Mouse (Mus musculus) embryonic stem cell, embryonic (primary cell): ENCODE results near the gene Cgas.

Experiments used
- CTCF ChIA-PET, 4 experiments: fragments of 300-600 bp in 2 of 4; fragments of 350-600 bp in 2 of 4; sonication (Branson Sonifier 250); formaldehyde crosslinking; loops; one replicate each; lab custom pipeline; 2022; ENCODE audit warnings: inconsistent platforms in 2 of 4; lab: Charles Lee
- POLR2A ChIA-PET, 4 experiments: fragments of 300-600 bp in 2 of 4; fragments of 350-600 bp in 2 of 4; sonication (Branson Sonifier 250); formaldehyde crosslinking; loops; one replicate each; lab custom pipeline; 2022; ENCODE audit warnings: antibody characterized with exemption in 4 of 4, inconsistent platforms in 1 of 4; lab: Charles Lee

Cgas gene

DNA sequence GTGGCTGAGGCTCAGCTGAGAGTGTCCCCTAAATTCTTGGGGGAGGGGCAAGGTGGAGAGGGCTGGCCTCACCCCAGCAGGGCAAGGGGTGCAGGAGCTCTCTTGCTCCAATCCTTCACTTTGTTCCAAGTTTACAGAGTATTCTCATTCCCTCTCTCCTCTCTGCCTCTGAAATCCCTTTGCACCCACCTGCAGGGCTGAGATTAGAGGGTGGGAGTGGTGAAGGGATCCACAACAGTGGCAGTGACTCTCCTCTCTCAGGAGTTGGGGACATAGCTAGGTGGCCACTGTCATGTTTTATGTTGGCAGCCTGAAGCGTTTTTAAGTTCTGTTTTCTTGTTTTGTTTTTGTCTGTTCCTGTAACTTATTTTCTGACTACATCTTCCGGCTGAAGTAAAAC is 13.5 kb downstream of the Cgas start:
- ChIA-PET CTCF (interaction anchor here in 2 of 4 experiments (0.6 kb wide), 2 partner anchors 88 to 92 kb away, joined by 3 read pairs; no protein-coding TSS in a partner anchor), POLR2A (interaction anchor here in 3 of 4 experiments (0.5 to 2.8 kb wide), 13 partner anchors 8 to 85 kb away, joined by 3 to 11 read pairs (median 6); partner anchors contain the start of genes Cgas (in 2 of the 3), Ddx43 (in 1 of the 3), Gm17324 (in 1 of the 3) and Mto1 (in 1 of the 3))

DNA sequence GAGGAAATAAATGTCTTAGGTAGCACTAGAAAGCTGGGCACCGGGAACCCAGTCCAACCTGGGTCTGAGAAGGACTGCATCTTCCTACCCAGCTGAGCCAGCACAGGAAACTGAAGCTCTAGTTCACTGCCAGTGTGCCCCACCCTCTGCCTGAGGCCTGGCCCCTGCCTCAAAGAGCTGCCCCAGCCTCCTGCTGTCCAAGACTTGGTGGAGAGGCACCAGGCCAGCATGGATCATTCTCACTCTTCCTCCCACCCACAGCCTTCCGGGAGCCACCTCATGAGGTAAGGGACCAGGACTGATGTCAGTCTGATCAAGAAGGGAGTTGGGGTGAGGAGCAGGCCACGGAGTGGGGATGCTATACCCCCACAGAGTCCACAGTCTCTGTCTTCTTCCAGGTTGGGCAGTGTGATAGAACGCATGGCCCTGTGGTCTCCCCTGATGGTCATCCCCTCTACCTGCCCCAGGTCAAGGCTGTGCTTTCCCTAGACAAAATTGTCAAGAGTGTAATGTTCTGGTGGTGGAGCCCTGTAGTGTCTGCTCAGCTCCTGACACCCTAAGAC is 14.1 kb downstream of the Cgas start:
- ChIA-PET POLR2A (interaction anchor here in 3 of 4 experiments (0.5 to 2.8 kb wide), 15 partner anchors 8 to 84 kb away, joined by 3 to 11 read pairs (median 5); partner anchors contain the start of genes Cgas (in 2 of the 3), Ddx43 (in 2 of the 3), Dppa5a (in 1 of the 3) and Mto1 (in 1 of the 3)), CTCF (interaction anchor here in 2 of 4 experiments (0.6 to 0.8 kb wide), 3 partner anchors 11 to 88 kb away, joined by 3 to 4 read pairs (median 3); partner anchors contain the start of gene Ddx43 (in 1 of the 2))

DNA sequence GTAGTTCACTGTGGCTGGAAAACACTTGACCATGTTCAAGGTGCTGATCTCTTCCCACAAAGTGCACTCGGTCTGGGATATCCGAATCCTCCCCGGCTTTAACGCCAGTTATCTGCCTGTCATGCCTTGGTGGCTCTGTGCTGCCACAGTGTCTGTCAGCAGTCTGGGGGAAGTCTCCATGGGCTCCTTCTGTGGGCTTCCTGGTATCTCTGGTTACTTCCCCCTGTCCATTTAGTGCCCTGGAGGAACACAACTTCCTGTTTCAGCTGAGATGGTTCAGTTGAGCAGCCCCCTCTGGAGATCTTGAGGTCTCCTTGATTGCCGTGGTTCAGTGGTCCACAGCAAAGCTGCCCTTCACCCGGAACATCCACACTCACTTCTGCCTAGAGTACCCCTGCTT is 14.9 kb downstream of the Cgas start:
- POLR2A ChIA-PET = interaction anchor here in 3 of 4 experiments (0.8 to 2.8 kb wide), 11 partner anchors 11 to 60 kb away, joined by 3 to 11 read pairs (median 6); partner anchors contain the start of genes Cgas (in 2 of the 3), Ddx43 (in 2 of the 3), Dppa5a (in 1 of the 3) and Mto1 (in 1 of the 3)
- CTCF ChIA-PET = interaction anchor here in 1 of 4 experiments (0.5 to 0.6 kb wide), 2 partner anchors 26 to 88 kb away, joined by 3 read pairs; no protein-coding TSS in a partner anchor

DNA sequence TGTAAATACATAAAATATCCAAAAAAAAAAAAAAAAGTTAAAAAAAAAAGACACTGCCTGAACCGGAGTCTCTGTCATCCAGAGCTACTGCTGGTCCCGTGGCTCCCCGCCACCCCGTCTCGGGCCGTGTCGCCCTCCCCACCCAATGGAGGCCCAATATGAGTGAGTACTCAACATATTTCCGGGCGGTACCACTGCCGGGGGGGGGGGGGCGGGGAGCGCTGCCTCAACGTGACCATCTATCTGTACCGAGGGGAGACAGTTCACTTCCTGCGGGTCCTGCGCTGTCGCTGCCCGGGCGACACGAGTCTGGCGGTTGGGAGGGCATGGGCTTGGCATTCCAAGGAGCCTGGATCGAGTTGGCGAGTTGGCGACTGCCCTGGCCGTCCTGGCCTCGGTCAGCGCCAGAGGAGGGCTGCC is 15.7 kb downstream of the Cgas start:
- ChIA-PET POLR2A (interaction anchor here in 3 of 4 experiments (0.6 to 1.2 kb wide), 12 partner anchors 10 to 278 kb away, joined by 3 to 4 read pairs (median 3); partner anchors contain the start of gene Mto1 (in 1 of the 3)), CTCF (interaction anchor here in 1 of 4 experiments (0.6 kb wide), 1 partner anchor 168 kb away, joined by 4 read pairs; no protein-coding TSS in a partner anchor)

DNA sequence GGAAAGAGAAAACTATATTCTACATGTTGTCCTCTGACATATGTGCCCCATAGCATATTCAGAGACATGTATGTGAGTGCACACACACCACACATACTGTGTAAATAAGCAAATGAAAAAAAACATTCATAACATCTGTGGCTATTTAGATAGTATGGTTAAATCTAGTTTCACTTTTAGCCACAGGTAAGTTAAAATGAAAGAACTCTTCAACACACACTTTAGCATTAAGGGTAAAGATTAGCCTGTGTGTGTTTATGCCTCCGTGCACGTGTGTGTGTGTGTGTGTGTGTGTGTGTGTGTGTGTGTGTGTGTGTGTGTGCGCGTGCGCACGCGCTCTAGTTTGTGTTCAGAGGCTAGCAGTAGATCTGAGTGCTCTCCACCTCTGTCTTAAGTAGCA is 41.4 kb downstream of the Cgas start:
- CTCF ChIA-PET = interaction anchor here in 1 of 4 experiments (0.6 kb wide), 1 partner anchor 448 kb away, joined by 3 read pairs; no protein-coding TSS in a partner anchor
- POLR2A ChIA-PET = interaction anchor here in 1 of 4 experiments (0.7 kb wide), 1 partner anchor 544 kb away, joined by 3 read pairs; no protein-coding TSS in a partner anchor

DNA sequence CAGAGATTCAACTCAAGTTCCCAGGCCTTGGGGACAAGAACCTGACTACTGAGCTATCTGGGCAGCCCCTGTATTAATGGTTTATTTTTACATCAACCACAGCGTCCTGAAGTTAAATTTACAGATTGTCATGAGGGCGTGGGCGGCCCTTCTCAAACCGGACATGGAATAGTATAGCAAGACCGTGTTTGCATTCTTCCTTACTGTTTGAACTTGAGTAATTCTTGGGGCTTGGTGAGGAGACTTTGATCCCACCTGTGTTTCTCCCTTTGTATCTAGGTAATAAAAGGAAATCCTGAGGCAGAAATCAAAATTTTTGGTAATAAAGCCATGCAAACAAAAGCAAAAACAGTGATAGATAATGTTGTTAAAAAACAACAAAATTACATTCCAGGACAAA is 42.5 kb downstream of the Cgas start:
- POLR2A ChIA-PET = no interaction called here
- CTCF ChIA-PET = interaction anchor here in 1 of 4 experiments (1.1 kb wide), 1 partner anchor 15 kb away, joined by 3 read pairs; no protein-coding TSS in a partner anchor

DNA sequence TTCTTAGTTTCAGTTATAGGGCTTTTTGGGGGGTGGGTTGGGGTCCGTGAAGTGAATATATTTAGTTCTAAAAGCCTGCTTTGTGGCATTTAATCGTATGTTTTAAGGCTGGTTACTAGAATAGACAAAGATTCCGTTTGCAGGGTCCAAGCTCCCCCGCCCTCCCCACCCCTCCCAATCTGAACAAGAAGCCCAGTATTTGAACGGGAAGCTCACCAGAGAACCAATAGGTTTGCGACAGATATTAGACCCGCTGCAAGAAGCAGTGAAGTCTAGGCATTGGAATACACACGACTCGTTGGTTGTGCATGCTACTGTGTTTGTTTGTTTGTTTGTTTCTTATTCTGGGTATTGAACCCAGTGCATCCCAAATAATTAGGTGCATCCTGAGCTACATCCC is 46.5 kb downstream of the Cgas start:
- ChIA-PET POLR2A (interaction anchor here (0.6 to 3.3 kb wide), 27 partner anchors 8 to 1853 kb away, joined by 3 to 18 read pairs (median 4); partner anchors contain the start of genes Dppa5a (in 2 of the 4), Gm17324 (in 1 of the 4), Mto1 (in 1 of the 4) and Ooep (in 1 of the 4)), CTCF (interaction anchor here in 2 of 4 experiments (0.6 to 1.5 kb wide), 7 partner anchors 21 to 220 kb away, joined by 3 to 5 read pairs (median 4); no protein-coding TSS in a partner anchor)

DNA sequence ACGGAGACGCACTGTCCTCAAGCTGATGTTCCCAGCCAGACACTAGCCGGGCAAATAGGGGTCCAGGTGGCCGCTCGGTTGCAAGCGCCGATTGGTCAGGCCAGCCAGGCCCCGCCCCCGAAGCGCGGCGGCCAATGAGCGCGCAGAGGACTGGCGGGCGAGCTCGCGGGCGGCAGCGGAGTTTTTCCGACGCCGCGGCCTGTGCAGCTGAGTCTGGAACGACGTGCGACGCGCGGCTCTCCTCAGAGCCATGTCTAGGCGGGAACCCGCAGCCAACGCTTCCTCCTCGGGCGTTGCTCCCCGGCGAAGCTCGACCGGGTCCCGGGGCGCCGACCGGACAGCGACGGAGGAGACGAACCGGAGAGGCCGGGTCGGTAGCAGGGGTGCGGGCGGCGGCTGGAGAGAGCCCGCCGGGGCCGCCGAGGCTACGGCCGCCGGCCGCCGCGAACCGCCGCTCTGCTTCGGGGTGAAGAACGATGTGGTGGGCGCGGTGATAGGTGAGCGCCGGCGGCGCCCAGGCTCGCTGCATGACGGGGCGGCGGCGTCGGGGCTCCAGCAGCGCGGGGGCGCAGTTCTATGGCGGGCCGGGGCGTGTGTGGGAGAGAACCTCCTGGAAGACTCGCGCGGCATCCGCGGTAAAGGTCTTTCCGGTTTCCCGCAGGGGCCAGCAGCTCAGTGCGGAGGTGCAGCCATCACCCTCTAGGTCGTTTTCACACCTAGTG is 47.2 kb downstream of the Cgas start, which contains the start of gene Ddx43:
TSS of gene Ddx43 (plus strand) at position 148 of the 722 bp plus-strand sequence.
- POLR2A ChIA-PET = interaction anchor here (0.6 to 3.3 kb wide), 46 partner anchors 9 to 1852 kb away, joined by 3 to 18 read pairs (median 4); partner anchors contain the start of genes Dppa5a (in 3 of the 4), Gm17324 (in 1 of the 4), Mto1 (in 1 of the 4) and Ooep (in 1 of the 4)
- CTCF ChIA-PET = interaction anchor here in 3 of 4 experiments (0.7 to 2.7 kb wide), 10 partner anchors 10 to 157 kb away, joined by 3 to 7 read pairs (median 4); no protein-coding TSS in a partner anchor

DNA sequence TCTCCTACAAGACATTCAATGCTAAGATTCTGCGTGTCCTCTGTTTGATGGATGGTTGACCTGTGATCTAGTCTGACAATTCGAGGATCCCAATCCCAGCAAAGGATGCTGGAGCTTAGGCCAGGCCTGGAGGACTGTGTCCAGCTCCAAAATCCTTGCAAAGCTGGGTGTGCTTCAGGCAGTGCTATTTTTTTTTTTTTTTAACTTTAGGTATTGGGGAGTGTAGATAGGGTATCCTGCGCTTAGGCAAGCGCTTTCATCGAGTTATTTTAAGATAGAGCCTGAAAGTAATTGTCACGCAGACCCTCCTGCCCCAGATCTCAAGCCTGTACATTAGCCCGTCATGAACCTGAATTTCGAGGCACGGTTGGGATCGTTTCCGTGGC is 47.8 kb downstream of the Cgas start:
- CTCF ChIA-PET = interaction anchor here in 3 of 4 experiments (1.0 to 2.7 kb wide), 7 partner anchors 9 to 158 kb away, joined by 3 to 7 read pairs (median 4); no protein-coding TSS in a partner anchor
- POLR2A ChIA-PET = interaction anchor here (0.6 to 3.3 kb wide), 38 partner anchors 13 to 219 kb away, joined by 3 to 18 read pairs (median 4); partner anchors contain the start of genes Dppa5a (in 3 of the 4), Gm17324 (in 1 of the 4), Mto1 (in 1 of the 4) and Ooep (in 1 of the 4)

DNA sequence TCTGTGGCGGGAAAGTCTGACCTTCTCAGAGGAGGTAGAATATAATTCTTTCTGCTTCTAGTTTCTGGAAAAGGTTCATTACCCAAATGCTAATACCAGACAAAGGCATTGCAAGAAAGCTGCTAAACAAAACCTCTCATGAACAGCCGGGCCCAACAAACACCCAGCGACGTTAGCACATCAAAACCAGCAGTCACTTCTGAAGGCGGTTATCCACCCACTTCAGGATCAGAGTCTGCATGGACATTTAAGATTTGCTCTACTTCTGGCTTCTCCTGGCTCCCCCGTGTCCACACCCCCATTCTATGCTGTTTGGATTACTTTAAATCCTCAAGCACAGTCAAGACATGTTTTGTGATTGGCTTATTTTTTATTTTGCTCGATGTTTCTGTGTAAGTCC is 48.4 kb downstream of the Cgas start:
- ChIA-PET POLR2A (interaction anchor here in 3 of 4 experiments (0.6 to 3.3 kb wide), 10 partner anchors 13 to 111 kb away, joined by 3 to 18 read pairs (median 4); partner anchors contain the start of genes Dppa5a (in 2 of the 3) and Ooep (in 1 of the 3)), CTCF (interaction anchor here in 2 of 4 experiments (0.9 to 2.7 kb wide), 3 partner anchors 37 to 54 kb away, joined by 3 to 7 read pairs (median 3); no protein-coding TSS in a partner anchor)

DNA sequence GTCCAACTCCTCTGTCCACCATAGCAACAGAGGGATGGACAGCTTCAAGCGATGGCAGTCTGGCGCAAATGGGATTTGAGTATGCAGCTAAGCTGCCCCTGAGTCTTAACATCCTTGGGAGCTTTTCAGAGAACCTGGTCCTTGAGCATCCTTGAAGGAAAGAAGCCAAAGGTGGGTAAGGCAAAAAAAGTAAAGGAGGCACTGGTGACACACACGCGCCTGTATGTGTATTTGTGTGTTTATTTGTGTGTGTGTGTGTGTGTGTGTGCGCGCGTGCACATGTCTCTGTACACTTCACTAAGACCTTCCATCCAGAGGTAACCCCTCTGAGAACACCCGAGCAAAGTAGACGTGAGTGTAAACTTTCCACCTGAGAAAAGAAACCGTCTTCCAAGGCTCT is 49.3 kb downstream of the Cgas start:
- ChIA-PET CTCF (interaction anchor here in 2 of 4 experiments (0.9 to 2.7 kb wide), 3 partner anchors 36 to 53 kb away, joined by 3 to 7 read pairs (median 3); no protein-coding TSS in a partner anchor), POLR2A (interaction anchor here in 2 of 4 experiments (0.9 to 3.3 kb wide), 6 partner anchors 20 to 112 kb away, joined by 3 to 18 read pairs (median 8); partner anchors contain the start of gene Dppa5a (in 2 of the 2))

DNA sequence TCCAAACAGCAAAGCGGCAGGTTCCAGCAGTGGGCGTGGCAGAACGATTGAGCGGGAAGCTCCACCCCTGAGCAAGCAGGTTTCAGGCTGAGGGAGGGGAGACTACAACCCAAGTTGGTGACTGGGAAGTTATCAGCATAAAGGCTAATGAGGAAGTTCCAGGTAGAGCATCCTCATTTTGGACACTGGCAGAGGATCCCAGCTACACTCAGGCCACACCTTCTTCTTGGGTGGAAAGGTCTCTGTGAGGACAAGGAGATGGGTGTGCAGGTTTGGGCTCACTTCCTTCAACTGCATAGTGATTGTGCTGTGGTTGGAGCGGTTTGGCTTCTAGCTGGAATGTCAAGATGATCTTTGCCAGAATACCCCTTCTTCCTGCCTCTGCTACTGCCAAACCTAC is 53.1 kb downstream of the Cgas start:
- POLR2A ChIA-PET = interaction anchor here (0.7 to 2.2 kb wide), 33 partner anchors 10 to 147 kb away, joined by 3 to 11 read pairs (median 4); partner anchors contain the start of genes Dppa5a (in 2 of the 4), Gsta2 (in 2 of the 4), Ooep (in 2 of the 4) and Cgas (in 1 of the 4)
- CTCF ChIA-PET = interaction anchor here in 3 of 4 experiments (0.6 to 1.3 kb wide), 7 partner anchors 14 to 141 kb away, joined by 3 read pairs; no protein-coding TSS in a partner anchor

DNA sequence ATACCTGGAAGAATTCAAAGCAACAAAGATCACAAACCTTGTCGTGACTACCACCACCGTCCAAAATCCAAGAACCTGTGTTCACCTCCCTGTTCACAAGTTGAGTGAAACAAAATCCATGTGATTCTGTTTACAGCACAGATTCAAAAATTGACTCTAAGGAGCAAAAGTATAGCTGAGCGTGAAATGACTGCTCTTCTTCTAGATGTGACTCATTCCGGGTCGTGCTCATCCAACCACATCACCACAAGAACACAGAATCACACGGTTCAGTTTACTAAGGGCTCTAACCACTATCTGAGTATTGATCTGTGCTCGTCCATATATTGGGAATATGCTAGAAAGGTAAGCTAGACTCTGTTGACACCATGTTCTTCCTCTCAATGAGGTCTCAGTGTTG is 56.1 kb downstream of the Cgas start:
- ChIA-PET CTCF (interaction anchor here in 3 of 4 experiments (0.6 to 3.3 kb wide), 12 partner anchors 9 to 274 kb away, joined by 3 to 29 read pairs (median 10); partner anchors contain the start of gene Ddx43 (in 1 of the 3)), POLR2A (interaction anchor here in 3 of 4 experiments (0.6 to 5.6 kb wide), 14 partner anchors 9 to 180 kb away, joined by 3 to 57 read pairs (median 6); partner anchors contain the start of genes Dppa5a (in 2 of the 3) and Ooep (in 1 of the 3))

DNA sequence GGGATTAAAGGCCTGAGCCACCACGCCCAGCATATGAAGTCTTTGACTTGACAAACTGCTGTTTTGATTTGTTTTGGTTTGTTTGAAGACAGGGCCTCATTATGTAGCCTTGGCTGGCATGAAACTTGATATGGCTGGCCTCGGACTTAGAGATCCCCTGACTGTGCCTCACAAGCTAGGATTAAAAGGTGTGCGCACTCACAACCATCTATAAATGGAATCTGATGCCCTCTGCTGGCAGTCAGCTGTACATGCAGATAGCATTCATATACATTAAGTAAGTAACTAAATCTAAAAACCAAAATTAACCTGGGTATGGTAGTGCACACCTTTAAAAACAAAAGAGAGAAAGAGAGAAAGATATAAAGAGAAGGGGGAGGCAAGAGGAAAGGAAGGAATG is 57.1 kb downstream of the Cgas start:
- ChIA-PET POLR2A (interaction anchor here (0.7 to 5.6 kb wide), 24 partner anchors 10 to 210 kb away, joined by 3 to 57 read pairs (median 7); partner anchors contain the start of gene Dppa5a (in 3 of the 4)), CTCF (interaction anchor here (0.5 to 3.3 kb wide), 38 partner anchors 10 to 273 kb away, joined by 3 to 29 read pairs (median 4); partner anchors contain the start of genes Dppa5a (in 2 of the 4) and Ddx43 (in 1 of the 4))
